Mouse (Mus musculus): ENCODE data around the gene Pnmal1. TPM values are rescaled to one million over a fixed set of nuclear protein-coding genes. Genes with fewer than 3 reads are reported as not detected.
A peak's percentile ranks its signal among the peaks of the same experiment; 100 is the strongest.

Pnmal1 gene
- polyA plus RNA-seq, 1 experiment from 2014 or later, result 53.1 TPM

- ATAC-seq (replicated peaks), result no peak
- no peak overlapping the region for H3K4me2 ChIP-seq (replicated peaks)
- H3K9ac ChIP-seq (replicated peaks), result no peak overlapping the region
- no peaks in the 10 kb centered on the region for H3K36me3 ChIP-seq
- whole genome bisulfite sequencing, result 76% methylated on average over 6 of the region's 6 CpGs
- no peak overlapping the region for H3K4me3 ChIP-seq
- no peak overlapping the region for H3K27ac ChIP-seq (replicated peaks)
- H3K27me3 ChIP-seq, result no peaks in the 10 kb centered on the region
- no peaks in the 10 kb centered on the region for H3K9me3 ChIP-seq
- no peaks in the 10 kb centered on the region for H3K4me1 ChIP-seq
Measured at GRCm38 (mm10) chr7:16974018-16974417, 14.5 kb downstream of the Pnmal1 start.

- H3K9ac ChIP-seq (replicated peaks), result no peak overlapping the region
- no peaks in the 10 kb centered on the region for H3K27me3 ChIP-seq
- H3K4me2 ChIP-seq (replicated peaks), result no peak overlapping the region
- no peak overlapping the region for H3K4me3 ChIP-seq
- H3K36me3 ChIP-seq, result no peaks in the 10 kb centered on the region
- H3K9me3 ChIP-seq, result no peaks in the 10 kb centered on the region
- peaks cover 12% of the 10 kb centered on the region for H3K4me1 ChIP-seq
- no peak for ATAC-seq (replicated peaks)
- 63% methylated on average over 8 of the region's 8 CpGs for WGBS
- H3K27ac ChIP-seq (replicated peaks), result no peak overlapping the region
Measured at GRCm38 (mm10) chr7:16976298-16976697, 16.8 kb downstream of the Pnmal1 start.

- ATAC-seq (replicated peaks), result no peak
- Histone ChIP-seq H3K9me3 (no peaks in the 10 kb centered on the region), H3K36me3 (no peaks in the 10 kb centered on the region), H3K27me3 (no peaks in the 10 kb centered on the region), H3K4me2 (replicated peaks) (no peak overlapping the region), H3K4me1 (peaks cover 26% of the 10 kb centered on the region), H3K27ac (replicated peaks) (no peak overlapping the region), H3K4me3 (no peak overlapping the region), H3K9ac (replicated peaks) (no peak overlapping the region)
- WGBS, result 75% methylated on average over 5 of the region's 6 CpGs
Measured at GRCm38 (mm10) chr7:16978173-16978572, 18.7 kb downstream of the Pnmal1 start.

GRCm38 (mm10) chr7:16978593-16978992 lies 19.1 kb downstream of the Pnmal1 start:
- Histone ChIP-seq H3K4me2 (replicated peaks) (no peak overlapping the region), H3K9me3 (no peaks in the 10 kb centered on the region)
- WGBS, result 91% methylated on average over 3 of the region's 3 CpGs

GRCm38 (mm10) chr7:16980348-16980747 lies 20.9 kb downstream of the Pnmal1 start:
- H3K27ac ChIP-seq (replicated peaks), result peak overlapping the region; percentile 66
- H3K9ac ChIP-seq (replicated peaks), result 0 out of 2 replicates have a peak overlapping the region, but pooled peaks have one; percentile 29
- 7% methylated on average over 12 of the region's 12 CpGs for WGBS
- peak overlapping the region; percentile 35 for H3K4me2 ChIP-seq (replicated peaks)
- no peaks in the 10 kb centered on the region for H3K36me3 ChIP-seq
- H3K4me3 ChIP-seq, result peak overlapping the region; percentile 21; the same call in 1 of the 2 replicates
- H3K27me3 ChIP-seq, result no peaks in the 10 kb centered on the region
- no peaks in the 10 kb centered on the region for H3K9me3 ChIP-seq
- peaks cover 43% of the 10 kb centered on the region for H3K4me1 ChIP-seq
- no peak for ATAC-seq (replicated peaks)

More at GRCm38 (mm10) chr7:16978593-16978992, 19.1 kb downstream of the Pnmal1 start:
- ATAC-seq (replicated peaks), result no peak
- Histone ChIP-seq H3K4me1 (peaks cover 31% of the 10 kb centered on the region), H3K4me3 (no peak overlapping the region), H3K27ac (replicated peaks) (no peak overlapping the region), H3K36me3 (no peaks in the 10 kb centered on the region), H3K27me3 (no peaks in the 10 kb centered on the region), H3K9ac (replicated peaks) (no peak overlapping the region)

- no peaks in the 10 kb centered on the region for H3K9me3 ChIP-seq
- no peaks in the 10 kb centered on the region for H3K36me3 ChIP-seq
- ATAC-seq (replicated peaks), result peak; percentile 80
- peak within 1 kb of the TSS; percentile 50 for H3K9ac ChIP-seq (replicated peaks)
- peak within 1 kb of the TSS; percentile 76 for H3K4me2 ChIP-seq (replicated peaks)
- no peaks in the 10 kb centered on the region for H3K27me3 ChIP-seq
- peak within 1 kb of the TSS; percentile 73 for H3K27ac ChIP-seq (replicated peaks)
- peak within 1 kb of the TSS; percentile 50 for H3K4me3 ChIP-seq
- peaks cover 52% of the 10 kb centered on the region for H3K4me1 ChIP-seq
- WGBS, result 18% methylated on average over 26 of the region's 26 CpGs
Measured at GRCm38 (mm10) chr7:16982859-16983568, 23.5 kb downstream of the Pnmal1 start, which contains the start of gene Gm42372. Gm42372 (plus strand) TSS chr7:16983086.

GRCm38 (mm10) chr7:16987541-16988149 lies 28.2 kb downstream of the Pnmal1 start:
- H3K27ac ChIP-seq (replicated peaks), result peak overlapping the region; percentile 69
- H3K9ac ChIP-seq (replicated peaks), result no peak overlapping the region
- no peaks in the 10 kb centered on the region for H3K27me3 ChIP-seq
- no peak for ATAC-seq (replicated peaks)
- H3K9me3 ChIP-seq, result no peaks in the 10 kb centered on the region
- peaks cover 55% of the 10 kb centered on the region for H3K4me1 ChIP-seq
- no peak overlapping the region for H3K4me2 ChIP-seq (replicated peaks)
- WGBS, result 25% methylated on average over 7 of the region's 7 CpGs
- no peak overlapping the region for H3K4me3 ChIP-seq
- H3K36me3 ChIP-seq, result no peaks in the 10 kb centered on the region

GRCm38 (mm10) chr7:16988405-16988804 lies 28.9 kb downstream of the Pnmal1 start:
- no peak overlapping the region for H3K4me3 ChIP-seq
- H3K4me2 ChIP-seq (replicated peaks), result no peak overlapping the region
- no peak for ATAC-seq (replicated peaks)
- H3K36me3 ChIP-seq, result no peaks in the 10 kb centered on the region
- H3K9ac ChIP-seq (replicated peaks), result no peak overlapping the region
- no peaks in the 10 kb centered on the region for H3K27me3 ChIP-seq
- H3K27ac ChIP-seq (replicated peaks), result peak overlapping the region; percentile 69
- H3K9me3 ChIP-seq, result no peaks in the 10 kb centered on the region
- H3K4me1 ChIP-seq, result peaks cover 49% of the 10 kb centered on the region
- WGBS, result 19% methylated on average over 3 of the region's 3 CpGs

- Histone ChIP-seq H3K27ac (replicated peaks) (peak overlapping the region; percentile 33), H3K9me3 (no peaks in the 10 kb centered on the region), H3K4me3 (no peak overlapping the region), H3K27me3 (no peaks in the 10 kb centered on the region), H3K36me3 (no peaks in the 10 kb centered on the region), H3K4me2 (replicated peaks) (no peak overlapping the region), H3K4me1 (peaks cover 55% of the 10 kb centered on the region), H3K9ac (replicated peaks) (no peak overlapping the region)
- no peak for ATAC-seq (replicated peaks)
- 32% methylated on average over 15 of the region's 15 CpGs for WGBS
Measured at GRCm38 (mm10) chr7:16990006-16990744, 30.7 kb downstream of the Pnmal1 start.

- ATAC-seq (replicated peaks), result peak; percentile 51; the same call in 1 of the 2 replicates
- 48% methylated on average over 18 of the region's 18 CpGs for WGBS
- Histone ChIP-seq H3K27ac (replicated peaks) (peak overlapping the region; percentile 57), H3K4me3 (no peak overlapping the region), H3K27me3 (no peaks in the 10 kb centered on the region), H3K9me3 (no peaks in the 10 kb centered on the region), H3K9ac (replicated peaks) (no peak overlapping the region), H3K4me2 (replicated peaks) (no peak overlapping the region), H3K4me1 (peaks cover 53% of the 10 kb centered on the region), H3K36me3 (no peaks in the 10 kb centered on the region)
Measured at GRCm38 (mm10) chr7:16991681-16992450, 32.4 kb downstream of the Pnmal1 start.

- WGBS, result 93% methylated on average over 5 of the region's 5 CpGs
- no peak for ATAC-seq (replicated peaks)
- 0 out of 2 replicates have a peak within 1 kb of the TSS, but pooled peaks have one; percentile 44 for H3K9ac ChIP-seq (replicated peaks)
- H3K4me2 ChIP-seq (replicated peaks), result peak within 1 kb of the TSS; percentile 48
- no peaks in the 10 kb centered on the region for H3K27me3 ChIP-seq
- no peaks in the 10 kb centered on the region for H3K9me3 ChIP-seq
- peak within 1 kb of the TSS; percentile 57 for H3K27ac ChIP-seq (replicated peaks)
- no peaks in the 10 kb centered on the region for H3K36me3 ChIP-seq
- peaks cover 50% of the 10 kb centered on the region for H3K4me1 ChIP-seq
- peak within 1 kb of the TSS; percentile 41 for H3K4me3 ChIP-seq
Measured at GRCm38 (mm10) chr7:16992451-16992807, 33.0 kb downstream of the Pnmal1 start, which contains the start of gene Ccdc8. Ccdc8 (plus strand) TSS chr7:16992708.

Data from forebrain, embryonic 15.5 days (tissue).